Mouse (Mus musculus) erythroblast, embryonic 14.5 days (primary cell): Measurements from ENCODE around the gene Rexo1.

Experiments used
- GATA1 ChIP-seq: IDR thresholded peaks from 2 replicates; pipeline ENCODE4 v1.6.1; 2012; ENCODE audit warnings: low read length, inconsistent platforms, mixed read lengths
- TAL1 ChIP-seq: IDR thresholded peaks from 3 replicates; pipeline ENCODE4 v1.6.1; 2012; ENCODE audit warnings: low read length, inconsistent platforms, mixed read lengths

GRCm38 (mm10) chr10:80552364-80552763 lies 9.0 kb downstream of the Rexo1 start:
- TF ChIP-seq GATA1 (no peak), TAL1 (no peak)
